Comparison of ENCODE assay signal across 8 mouse cellular contexts in genomic region chr4:41707011-41707535, GRCm38 (mm10). TPM values are rescaled to one million over a fixed set of nuclear protein-coding genes. Genes with fewer than 3 reads are reported as not detected.
DNase-seq lines count a peak whose midpoint lies in the region; ATAC-seq and TF ChIP-seq lines count a peak whose summit lies in the region.

No protein-coding gene starts in this region.

- 3% methylated on average over 13 of the region's 13 CpGs for WGBS in embryonic facial prominence, embryonic 10.5 days
- WGBS in heart, embryonic 11.5 days (ENCODE audit: insufficient replicate concordance) = 4% methylated on average over 13 of the region's 13 CpGs
- 2% methylated on average over 13 of the region's 13 CpGs for WGBS in kidney, embryonic 14.5 days
- WGBS in liver, embryonic 12.5 days (ENCODE audit: insufficient replicate concordance) = 5% methylated on average over 13 of the region's 13 CpGs
- 8% methylated on average over 13 of the region's 13 CpGs for WGBS in thymus, adult 2 months

- H3K9me3 ChIP-seq in embryonic facial prominence, embryonic 10.5 days = no peaks in the 10 kb centered on the region
- H3K9me3 ChIP-seq in heart, embryonic 11.5 days (replicated peaks; ENCODE audit: control insufficient read depth, low read length) = no peaks in the 10 kb centered on the region
- no peaks in the 10 kb centered on the region for H3K9me3 ChIP-seq in kidney, embryonic 14.5 days (ENCODE audit: control insufficient read depth, low read length)
- no peaks in the 10 kb centered on the region for H3K9me3 ChIP-seq in liver, embryonic 12.5 days (replicated peaks)

- H3K4me3 ChIP-seq in embryonic facial prominence, embryonic 10.5 days = peak overlapping the region; percentile 11
- no peak overlapping the region for H3K4me3 ChIP-seq in heart, embryonic 11.5 days (ENCODE audit: low read depth, low read length)
- no peak overlapping the region for H3K4me3 ChIP-seq in kidney, embryonic 14.5 days (ENCODE audit: low read length)
- no peak overlapping the region for H3K4me3 ChIP-seq in liver, embryonic 12.5 days
- no peak overlapping the region for H3K4me3 ChIP-seq in thymus, adult 2 months (ENCODE audit: control insufficient read depth, insufficient read depth, low read length)

- peak overlapping the region; percentile 16; the same call in 1 of the 2 replicates for H3K27ac ChIP-seq in embryonic facial prominence, embryonic 10.5 days (replicated peaks)
- H3K27ac ChIP-seq in heart, embryonic 11.5 days (ENCODE audit: low read depth, low read length) = no peak overlapping the region
- H3K27ac ChIP-seq in kidney, embryonic 14.5 days (ENCODE audit: low read depth, low read length) = no peak overlapping the region
- H3K27ac ChIP-seq in liver, embryonic 12.5 days = no peak overlapping the region
- no peak overlapping the region for H3K27ac ChIP-seq in thymus, adult 2 months (ENCODE audit: control insufficient read depth, insufficient read depth, low read length)

- DNase-seq in CD8-positive naive resting alpha-beta T cell, adult 2 months (ENCODE audit: low read depth in 2 of 2, low spot score in 2 of 2) = peak; percentile 29 to 61
- peak; percentile 76 for DNase-seq in adrenal gland, postnatal 10 days
- peak; percentile 80 for DNase-seq in embryonic facial prominence, embryonic 10.5 days (ENCODE audit: low spot score)
- DNase-seq in neural tube, embryonic 10.5 days (ENCODE audit: extremely low spot score, low spot score) = peak; percentile 68
- peak; percentile 76 for DNase-seq in thymus, adult 2 months

- ATAC-seq in heart, embryonic 11.5 days (replicated peaks; ENCODE audit: insufficient number of reproducible peaks, low FRiP score, low TSS enrichment) = no peak
- ATAC-seq in kidney, embryonic 14.5 days (ENCODE audit: low FRiP score, low TSS enrichment) = peak; percentile 64
- peak; percentile 52 for ATAC-seq in liver, embryonic 12.5 days

- H3K36me3 ChIP-seq in embryonic facial prominence, embryonic 10.5 days (replicated peaks) = peaks cover 17% of the 10 kb centered on the region
- no peaks in the 10 kb centered on the region for H3K36me3 ChIP-seq in heart, embryonic 11.5 days (ENCODE audit: control insufficient read depth, insufficient read depth, low read length)
- H3K36me3 ChIP-seq in kidney, embryonic 14.5 days (ENCODE audit: control insufficient read depth, insufficient read depth, low read length) = peaks cover 11% of the 10 kb centered on the region
- peaks cover 17% of the 10 kb centered on the region for H3K36me3 ChIP-seq in liver, embryonic 12.5 days
- no peaks in the 10 kb centered on the region for H3K36me3 ChIP-seq in thymus, adult 2 months (ENCODE audit: control insufficient read depth, insufficient read depth, low read length)

- peak; percentile 62; the same call in 1 of the 2 replicates for TF ChIP-seq CTCF in thymus, adult 2 months (IDR thresholded peaks at IDR 0.05; ENCODE audit: borderline replicate concordance, control insufficient read depth, extremely low read depth, insufficient read depth, low read length, poor library complexity)

- no peak for TF ChIP-seq POLR2A in thymus, adult 2 months (IDR thresholded peaks at IDR 0.05; ENCODE audit: control insufficient read depth, extremely low read depth, insufficient read depth, low read length, poor library complexity)

- peak overlapping the region; percentile 43 for H3K4me2 ChIP-seq in heart, embryonic 11.5 days
- peak overlapping the region; percentile 9; the same call in 1 of the 2 replicates for H3K4me2 ChIP-seq in kidney, embryonic 14.5 days (replicated peaks; ENCODE audit: low read depth, low read length)
- H3K4me2 ChIP-seq in liver, embryonic 12.5 days = no peak overlapping the region

- H3K4me1 ChIP-seq in embryonic facial prominence, embryonic 10.5 days = peaks cover 66% of the 10 kb centered on the region
- peaks cover 6% of the 10 kb centered on the region for H3K4me1 ChIP-seq in heart, embryonic 11.5 days (ENCODE audit: control insufficient read depth, insufficient read depth, low read length)
- H3K4me1 ChIP-seq in kidney, embryonic 14.5 days (ENCODE audit: control insufficient read depth, insufficient read depth, low read length) = peaks cover 8% of the 10 kb centered on the region
- H3K4me1 ChIP-seq in liver, embryonic 12.5 days = peaks cover 8% of the 10 kb centered on the region
- peaks cover 11% of the 10 kb centered on the region for H3K4me1 ChIP-seq in thymus, adult 2 months (replicated peaks; ENCODE audit: control insufficient read depth, insufficient read depth, low read length)

- peaks cover 48% of the 10 kb centered on the region for H3K27me3 ChIP-seq in embryonic facial prominence, embryonic 10.5 days (replicated peaks; ENCODE audit: low read depth, poor library complexity, severe bottlenecking)
- H3K27me3 ChIP-seq in heart, embryonic 11.5 days (ENCODE audit: control insufficient read depth, insufficient read depth, low read length) = peaks cover 28% of the 10 kb centered on the region
- no peaks in the 10 kb centered on the region for H3K27me3 ChIP-seq in kidney, embryonic 14.5 days (ENCODE audit: control insufficient read depth, insufficient read depth, low read length)
- peaks cover 52% of the 10 kb centered on the region for H3K27me3 ChIP-seq in liver, embryonic 12.5 days (replicated peaks)
- H3K27me3 ChIP-seq in thymus, adult 2 months (ENCODE audit: control insufficient read depth, insufficient read depth, low read length) = 0 out of 2 replicates have a peak, but pooled peaks cover 3% of the 10 kb centered on the region

- H3K9ac ChIP-seq in heart, embryonic 11.5 days (ENCODE audit: low read depth, low read length) = no peak overlapping the region
- H3K9ac ChIP-seq in kidney, embryonic 14.5 days (ENCODE audit: low read depth, low read length) = no peak overlapping the region
- no peak overlapping the region for H3K9ac ChIP-seq in liver, embryonic 12.5 days

RNA-seq across cellular contexts. Expression of gene Rpp25l, which starts 6.3 kb away (rescaled TPM):
- 10 to 100 TPM; 36.2 to 39.0 TPM for total RNA-seq in adrenal gland, postnatal 10 days (2021)
- polyA plus RNA-seq in embryonic facial prominence, embryonic 10.5 days (2016; fragmentation: Nextera tagmentation; extraction: Ambion mirVana) = 91.2 and 91.9 TPM in 2 replicates
- polyA plus RNA-seq in heart, embryonic 11.5 days (2014; fragmentation: Nextera tagmentation; extraction: Ambion mirVana) = 50.2 and 51.6 TPM in 2 replicates
- polyA plus RNA-seq in kidney, embryonic 14.5 days (2014; fragmentation: Nextera tagmentation; extraction: Ambion mirVana) = 86.2 and 91.3 TPM in 2 replicates
- polyA plus RNA-seq in liver, embryonic 12.5 days (2016; fragmentation: Nextera tagmentation; extraction: Ambion mirVana) = 39.1 and 44.9 TPM in 2 replicates
- 82.8 and 94.9 TPM in 2 replicates for polyA plus RNA-seq in thymus, adult 2 months (2012; rRNA removed)

RNA-seq across cellular contexts. Expression of gene Il11ra1, which starts 7.3 kb away (rescaled TPM):
- total RNA-seq in adrenal gland, postnatal 10 days (2021) = 10 to 100 TPM; 61.0 to 68.2 TPM
- polyA plus RNA-seq in embryonic facial prominence, embryonic 10.5 days (2016; fragmentation: Nextera tagmentation; extraction: Ambion mirVana) = 146 and 188 TPM in 2 replicates
- polyA plus RNA-seq in heart, embryonic 11.5 days (2014; fragmentation: Nextera tagmentation; extraction: Ambion mirVana) = 128 and 137 TPM in 2 replicates
- 122 and 125 TPM in 2 replicates for polyA plus RNA-seq in kidney, embryonic 14.5 days (2014; fragmentation: Nextera tagmentation; extraction: Ambion mirVana)
- polyA plus RNA-seq in liver, embryonic 12.5 days (2016; fragmentation: Nextera tagmentation; extraction: Ambion mirVana) = 39.7 and 43.0 TPM in 2 replicates
- 47.4 and 73.2 TPM in 2 replicates for polyA plus RNA-seq in thymus, adult 2 months (2012; rRNA removed)

RNA-seq across cellular contexts. Expression of gene Cntfr, which starts 10.2 kb away (rescaled TPM):
- total RNA-seq in adrenal gland, postnatal 10 days (2021) = 10 to 100 TPM; 53.0 to 67.0 TPM
- polyA plus RNA-seq in embryonic facial prominence, embryonic 10.5 days (2016; fragmentation: Nextera tagmentation; extraction: Ambion mirVana) = 8.6 and 11.1 TPM in 2 replicates
- polyA plus RNA-seq in heart, embryonic 11.5 days (2014; fragmentation: Nextera tagmentation; extraction: Ambion mirVana) = 4.1 and 4.3 TPM in 2 replicates
- 16.6 and 31.5 TPM in 2 replicates for polyA plus RNA-seq in kidney, embryonic 14.5 days (2014; fragmentation: Nextera tagmentation; extraction: Ambion mirVana)
- polyA plus RNA-seq in liver, embryonic 12.5 days (2016; fragmentation: Nextera tagmentation; extraction: Ambion mirVana) = 1.4 and 1.7 TPM in 2 replicates
- polyA plus RNA-seq in thymus, adult 2 months (2012; rRNA removed) = 2.3 and 3.0 TPM in 2 replicates

RNA-seq across cellular contexts. Expression of gene Dctn3, which starts 15.9 kb away (rescaled TPM):
- total RNA-seq in adrenal gland, postnatal 10 days (2021) = 100 to 1,000 TPM; 100 to 104 TPM
- 133 and 140 TPM in 2 replicates for polyA plus RNA-seq in embryonic facial prominence, embryonic 10.5 days (2016; fragmentation: Nextera tagmentation; extraction: Ambion mirVana)
- polyA plus RNA-seq in heart, embryonic 11.5 days (2014; fragmentation: Nextera tagmentation; extraction: Ambion mirVana) = 120 and 126 TPM in 2 replicates
- 107 and 114 TPM in 2 replicates for polyA plus RNA-seq in kidney, embryonic 14.5 days (2014; fragmentation: Nextera tagmentation; extraction: Ambion mirVana)
- polyA plus RNA-seq in liver, embryonic 12.5 days (2016; fragmentation: Nextera tagmentation; extraction: Ambion mirVana) = 89.7 and 92.2 TPM in 2 replicates
- 60.5 and 72.8 TPM in 2 replicates for polyA plus RNA-seq in thymus, adult 2 months (2012; rRNA removed)

RNA-seq across cellular contexts. Expression of gene Arid3c, which starts 23.9 kb away (rescaled TPM):
- not detected for total RNA-seq in adrenal gland, postnatal 10 days (2021)
- 0.50 and 0.86 TPM in 2 replicates for polyA plus RNA-seq in embryonic facial prominence, embryonic 10.5 days (2016; fragmentation: Nextera tagmentation; extraction: Ambion mirVana)
- polyA plus RNA-seq in heart, embryonic 11.5 days (2014; fragmentation: Nextera tagmentation; extraction: Ambion mirVana) = not detected in 2 replicates
- polyA plus RNA-seq in kidney, embryonic 14.5 days (2014; fragmentation: Nextera tagmentation; extraction: Ambion mirVana) = 0.12 TPM in 1 of 2 replicates, not detected in the other
- not detected in 2 replicates for polyA plus RNA-seq in liver, embryonic 12.5 days (2016; fragmentation: Nextera tagmentation; extraction: Ambion mirVana)
- 0.06 and 0.15 TPM in 2 replicates for polyA plus RNA-seq in thymus, adult 2 months (2012; rRNA removed)
